Mouse (Mus musculus) lung, postnatal 0 days (tissue): Measurements from ENCODE around the gene Pdlim7. TPM values are rescaled to one million over a fixed set of nuclear protein-coding genes. Genes with fewer than 3 reads are reported as not detected.

Experiments used
- ATAC-seq: fragments of 200-750 bp; cut with Nextera tagmentation; 2 replicates; pipeline ENCODE4 v1.8.0; 2017; ENCODE audit warnings: moderate library complexity
- DNase-seq: peaks from one replicate; pipeline ENCODE4 v3.0.0-alpha.2; 2016; ENCODE audit warnings: low spot score
- H3K27ac ChIP-seq: fragments of 300-500 bp; sonication (generic); 2 replicates; pipeline ENCODE4 v1.5.1; 2014; ENCODE audit warnings: antibody characterized with exemption, mild to moderate bottlenecking, low read length, mixed read lengths
- H3K27me3 ChIP-seq: fragments of 300-500 bp; sonication (generic); replicated peaks from 2 replicates; pipeline ENCODE4 v1.6.1; 2014; ENCODE audit warnings: low read length, mixed read lengths; ENCODE audit not compliant: insufficient read depth
- H3K36me3 ChIP-seq: fragments of 300-500 bp; sonication (generic); 2 replicates; pipeline ENCODE4 v1.6.1; 2014; ENCODE audit warnings: low read length, mixed read lengths; ENCODE audit not compliant: insufficient read depth
- H3K4me1 ChIP-seq: fragments of 300-500 bp; sonication (generic); 2 replicates; pipeline ENCODE4 v1.6.1; 2014; ENCODE audit warnings: antibody characterized with exemption, low read depth, low read length, mixed read lengths; ENCODE audit not compliant: insufficient read depth
- H3K4me2 ChIP-seq: fragments of 300-500 bp; sonication (generic); replicated peaks from 2 replicates; pipeline ENCODE4 v1.6.1; 2014; ENCODE audit warnings: low read depth, mild to moderate bottlenecking, low read length, moderate library complexity, mixed read lengths
- H3K4me3 ChIP-seq: fragments of 300-500 bp; sonication (generic); 2 replicates; pipeline ENCODE4 v1.5.1; 2014; ENCODE audit warnings: low read depth, low read length
- H3K9ac ChIP-seq: fragments of 300-500 bp; sonication (generic); replicated peaks from 2 replicates; pipeline ENCODE4 v1.6.1; 2014; ENCODE audit warnings: low read depth, mild to moderate bottlenecking
- H3K9me3 ChIP-seq: fragments of 300-500 bp; sonication (generic); 2 replicates; pipeline ENCODE4 v1.6.1; 2016; ENCODE audit warnings: low read length, mixed read lengths
- CTCF ChIP-seq: IDR thresholded peaks from 2 replicates; pipeline ENCODE4 v1.5.1; 2016; ENCODE audit warnings: antibody characterized with exemption, mild to moderate bottlenecking
- EP300 ChIP-seq: IDR thresholded peaks from 2 replicates; pipeline ENCODE4 v1.6.1; 2016; ENCODE audit warnings: antibody characterized with exemption, mild to moderate bottlenecking, control low read depth
- WGBS: fragments of 180-500 bp; shearing (Covaris S2); extraction: QIAGEN DNeasy Blood & Tissue Kit; methylation state at CpG from one replicate; pipeline ENCODE4 v1.1.7; 2014; 5-methylcytosine and 5-hydroxymethylcytosine counted together
- polyA plus RNA-seq: library from polyadenylated mRNA; unstranded; fragments of >200 nt; fragmentation: Nextera tagmentation; extraction: Ambion mirVana; gene quantifications from 2 replicates; pipeline ENCODE4 v1.2.1, GENCODE M21; 2015

Pdlim7 gene
- polyA plus RNA-seq, 1 experiment from 2014 or later = 111 TPM

GRCm38 (mm10) chr13:55479008-55479407 is 34.5 kb downstream of the Pdlim7 start:
- Histone ChIP-seq H3K9me3 (no peaks in the 10 kb centered on the region), H3K4me1 (no peaks in the 10 kb centered on the region; the same call in 1 of the 2 replicates), H3K9ac (no peak overlapping the region), H3K27ac (peak overlapping the region; percentile 16; the same call in 1 of the 2 replicates), H3K27me3 (no peaks in the 10 kb centered on the region), H3K4me2 (no peak overlapping the region), H3K4me3 (no peak overlapping the region), H3K36me3 (no peaks in the 10 kb centered on the region)
- ATAC-seq (peak; percentile 52), DNase-seq (peak; percentile 45)
- 64% methylated on average over 7 of the region's 7 CpGs for WGBS
- peak; percentile 71 for TF ChIP-seq EP300
- TF ChIP-seq CTCF = no peak

DNA sequence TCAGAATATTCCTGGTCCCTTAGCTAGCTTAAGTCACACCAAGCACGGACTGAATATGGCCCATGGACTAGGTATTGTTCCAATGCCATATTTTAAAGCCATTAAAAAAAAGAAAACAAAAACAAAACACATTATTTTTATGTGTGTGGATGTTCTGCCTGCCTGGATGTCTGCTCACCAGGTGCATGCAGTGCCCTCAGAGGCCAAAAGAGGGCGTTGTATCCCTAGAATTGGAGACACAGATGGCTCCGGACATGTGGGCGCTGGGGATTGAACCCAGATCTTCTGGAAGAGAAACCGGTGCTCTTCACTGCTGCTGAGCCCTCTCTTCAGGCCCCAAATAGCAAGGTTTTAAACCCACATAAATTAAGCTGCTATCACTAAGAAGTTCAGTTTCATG is 35.4 kb downstream of the Pdlim7 start:
- H3K9me3 ChIP-seq = no peaks in the 10 kb centered on the region
- H3K27ac ChIP-seq = no peak overlapping the region
- no peak overlapping the region for H3K4me3 ChIP-seq
- TF ChIP-seq CTCF (peak; percentile 68), EP300 (no peak)
- WGBS = 55% methylated on average over 5 of the region's 5 CpGs
- ATAC-seq (no peak), DNase-seq (no peak)
- no peaks in the 10 kb centered on the region; the same call in 1 of the 2 replicates for H3K4me1 ChIP-seq
- H3K9ac ChIP-seq = no peak overlapping the region
- no peak overlapping the region for H3K4me2 ChIP-seq
- H3K27me3 ChIP-seq = no peaks in the 10 kb centered on the region; the same call in 1 of the 2 replicates
- no peaks in the 10 kb centered on the region for H3K36me3 ChIP-seq

DNA sequence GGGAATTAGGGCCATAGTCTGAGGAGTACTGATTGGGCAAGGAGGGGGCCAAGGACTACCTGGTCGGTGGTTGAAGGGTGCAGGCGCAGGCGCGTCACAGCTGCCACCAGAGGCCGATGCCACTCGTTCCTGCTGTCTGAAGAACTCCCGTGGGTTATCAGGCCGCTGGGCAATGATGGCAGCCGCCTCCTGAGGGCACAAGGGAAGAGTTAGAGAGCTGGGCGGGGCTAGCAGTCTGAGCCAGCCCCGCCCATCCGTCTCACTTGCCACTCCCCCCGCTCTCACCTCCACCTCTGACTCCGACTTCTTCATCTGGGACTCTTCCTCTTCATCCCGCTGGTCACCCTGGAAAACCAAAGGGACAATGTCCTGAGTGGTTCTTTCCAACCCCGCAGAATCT is 36.0 kb downstream of the Pdlim7 start:
- Histone ChIP-seq H3K27ac (no peak overlapping the region), H3K27me3 (no peaks in the 10 kb centered on the region; the same call in 1 of the 2 replicates), H3K9ac (no peak overlapping the region), H3K36me3 (no peaks in the 10 kb centered on the region), H3K9me3 (no peaks in the 10 kb centered on the region), H3K4me3 (no peak overlapping the region), H3K4me2 (no peak overlapping the region), H3K4me1 (no peaks in the 10 kb centered on the region; the same call in 1 of the 2 replicates)
- WGBS = 70% methylated on average over 16 of the region's 16 CpGs
- DNase-seq (no peak), ATAC-seq (no peak)
- TF ChIP-seq EP300 (no peak), CTCF (no peak)

GRCm38 (mm10) chr13:55476256-55476655 is 37.2 kb downstream of the Pdlim7 start:
- DNase-seq (no peak), ATAC-seq (no peak)
- Histone ChIP-seq H3K4me1 (peaks cover 8% of the 10 kb centered on the region; the same call in 1 of the 2 replicates), H3K27ac (no peak overlapping the region), H3K27me3 (no peaks in the 10 kb centered on the region; the same call in 1 of the 2 replicates), H3K36me3 (no peaks in the 10 kb centered on the region), H3K4me2 (no peak overlapping the region), H3K9ac (no peak overlapping the region), H3K4me3 (no peak overlapping the region), H3K9me3 (no peaks in the 10 kb centered on the region)
- TF ChIP-seq CTCF (no peak), EP300 (no peak)
- 94% methylated on average over 5 of the region's 8 CpGs for WGBS

DNA sequence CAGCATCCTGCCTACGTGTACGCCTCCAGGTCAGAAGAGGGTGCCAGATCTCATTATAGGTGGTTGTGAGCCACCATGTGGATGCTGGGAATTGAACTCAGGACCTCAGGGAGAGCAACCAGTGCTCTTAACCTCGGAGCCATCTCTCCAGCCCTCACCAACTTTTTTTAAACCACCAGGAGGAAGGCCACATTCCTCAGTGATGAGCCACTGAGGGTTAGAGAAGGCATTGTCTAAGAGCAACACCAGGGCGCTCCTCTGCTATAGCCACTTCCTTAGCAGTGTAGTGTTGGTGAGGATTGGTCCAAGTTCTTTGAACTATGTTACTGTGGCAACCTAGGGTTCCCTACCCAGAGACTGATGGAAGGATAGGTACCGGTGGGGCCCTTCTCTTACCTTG is 37.7 kb downstream of the Pdlim7 start:
- Histone ChIP-seq H3K4me2 (no peak overlapping the region), H3K4me3 (no peak overlapping the region), H3K27me3 (peaks cover 2% of the 10 kb centered on the region; the same call in 1 of the 2 replicates), H3K9ac (no peak overlapping the region), H3K4me1 (peaks cover 13% of the 10 kb centered on the region; the same call in 1 of the 2 replicates), H3K9me3 (no peaks in the 10 kb centered on the region), H3K36me3 (no peaks in the 10 kb centered on the region), H3K27ac (no peak overlapping the region)
- no peak for TF ChIP-seq CTCF
- TF ChIP-seq EP300 = no peak
- no peak for DNase-seq
- 87% methylated on average over 5 of the region's 5 CpGs for WGBS
- ATAC-seq = no peak

GRCm38 (mm10) chr13:55474621-55475069 is 38.8 kb downstream of the Pdlim7 start:
- Histone ChIP-seq H3K4me3 (no peak overlapping the region), H3K27me3 (peaks cover 7% of the 10 kb centered on the region; the same call in 1 of the 2 replicates), H3K27ac (no peak overlapping the region), H3K9ac (no peak overlapping the region), H3K36me3 (no peaks in the 10 kb centered on the region), H3K4me2 (no peak overlapping the region), H3K9me3 (no peaks in the 10 kb centered on the region), H3K4me1 (peaks cover 14% of the 10 kb centered on the region; the same call in 1 of the 2 replicates)
- TF ChIP-seq CTCF (no peak), EP300 (no peak)
- no peak for ATAC-seq
- no peak for DNase-seq
- WGBS = 55% methylated on average over 5 of the region's 5 CpGs

DNA sequence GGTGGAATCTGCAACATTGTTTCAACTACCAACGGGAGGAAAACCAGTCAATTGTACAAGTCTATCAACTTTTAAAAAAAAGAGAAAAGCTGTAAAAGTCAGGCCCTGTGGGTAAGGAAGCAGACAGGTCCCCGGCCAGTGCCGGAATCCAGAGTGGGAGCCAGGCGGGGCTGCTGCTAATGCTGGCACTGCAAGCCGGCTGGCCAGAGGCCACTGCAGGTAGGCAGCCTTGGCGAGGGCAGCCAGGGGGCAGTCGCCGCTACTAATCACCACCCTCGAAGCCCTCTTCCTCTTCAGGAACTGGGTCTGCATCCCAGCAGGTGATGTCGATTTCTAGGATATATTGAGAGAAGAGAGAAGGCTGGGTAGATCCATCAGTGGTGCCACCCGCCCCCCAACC is 39.5 kb downstream of the Pdlim7 start:
- Histone ChIP-seq H3K4me3 (no peak overlapping the region), H3K9me3 (no peaks in the 10 kb centered on the region), H3K27me3 (peaks cover 7% of the 10 kb centered on the region; the same call in 1 of the 2 replicates), H3K27ac (no peak overlapping the region), H3K9ac (no peak overlapping the region), H3K4me2 (no peak overlapping the region), H3K36me3 (no peaks in the 10 kb centered on the region), H3K4me1 (peaks cover 14% of the 10 kb centered on the region; the same call in 1 of the 2 replicates)
- WGBS = 67% methylated on average over 11 of the region's 11 CpGs
- no peak for TF ChIP-seq EP300
- peak; percentile 22; the same call in 1 of the 2 replicates for TF ChIP-seq CTCF
- DNase-seq (no peak), ATAC-seq (no peak)
